Mouse (Mus musculus) spleen, postnatal 14 days (tissue): Measurements from ENCODE around the gene Tmcc3.
"Not testable (repeated sequence)": the region's sequence is repeated elsewhere in the genome, so short reads cannot be mapped to it uniquely, and the experiment has no call there.

Experiments
- DNase-seq, 2 experiments: peaks; one replicate each; pipeline ENCODE4 v3.0.0; 2021 to 2022; ENCODE audit warnings: low spot score in 2 of 2

The Tmcc3 gene

GRCm38 (mm10) chr10:94514506-94515178 lies 202.9 kb downstream of the Tmcc3 start:
- DNase-seq: peak; percentile 20 to 32

GRCm38 (mm10) chr10:94515179-94515545 lies 203.4 kb downstream of the Tmcc3 start:
- DNase-seq: peak; percentile 13 to 20

GRCm38 (mm10) chr10:94515583-94515982 lies 203.8 kb downstream of the Tmcc3 start:
- no peak for DNase-seq

- no peak for DNase-seq
These were observed 208.1 kb downstream of the Tmcc3 start for GRCm38 (mm10) chr10:94519887-94520286.

- DNase-seq: no peak
These were observed 208.8 kb downstream of the Tmcc3 start for GRCm38 (mm10) chr10:94520306-94521106.

GRCm38 (mm10) chr10:94521107-94521401 lies 209.3 kb downstream of the Tmcc3 start:
- no peak for DNase-seq

GRCm38 (mm10) chr10:94521776-94522175 lies 210.0 kb downstream of the Tmcc3 start:
- DNase-seq: no peak

- DNase-seq: no peak
These were observed 211.5 kb downstream of the Tmcc3 start for GRCm38 (mm10) chr10:94523297-94523696.

GRCm38 (mm10) chr10:94523711-94524156 lies 212.0 kb downstream of the Tmcc3 start:
- DNase-seq: no peak

GRCm38 (mm10) chr10:94524966-94525365 lies 213.2 kb downstream of the Tmcc3 start:
- no peak for DNase-seq

GRCm38 (mm10) chr10:94525784-94526183 lies 214.0 kb downstream of the Tmcc3 start:
- DNase-seq: no peak

GRCm38 (mm10) chr10:94526834-94527233 lies 215.1 kb downstream of the Tmcc3 start:
- no peak for DNase-seq

GRCm38 (mm10) chr10:94527248-94527647 lies 215.5 kb downstream of the Tmcc3 start:
- no peak for DNase-seq

GRCm38 (mm10) chr10:94530079-94530478 lies 218.3 kb downstream of the Tmcc3 start:
- DNase-seq: no peak

- DNase-seq: no peak
These were observed 219.7 kb downstream of the Tmcc3 start for GRCm38 (mm10) chr10:94531482-94531881.

GRCm38 (mm10) chr10:94533081-94533724 lies 221.5 kb downstream of the Tmcc3 start:
- DNase-seq: no peak

GRCm38 (mm10) chr10:94538623-94539022 lies 226.9 kb downstream of the Tmcc3 start:
- not testable (repeated sequence) for DNase-seq

GRCm38 (mm10) chr10:94540241-94540640 lies 228.5 kb downstream of the Tmcc3 start:
- DNase-seq: no peak

- DNase-seq: no peak
These were observed 232.2 kb downstream of the Tmcc3 start for GRCm38 (mm10) chr10:94543956-94544355.

GRCm38 (mm10) chr10:94544803-94545202 lies 233.1 kb downstream of the Tmcc3 start:
- no peak for DNase-seq

- DNase-seq: peak in 1 of 2 experiments; percentile 10
These were observed 233.7 kb downstream of the Tmcc3 start for GRCm38 (mm10) chr10:94545259-94546019.

GRCm38 (mm10) chr10:94546617-94547016 lies 234.9 kb downstream of the Tmcc3 start:
- DNase-seq: no peak
